Comparison of ENCODE assay signal across 22 mouse cellular contexts in the genomic region with DNA sequence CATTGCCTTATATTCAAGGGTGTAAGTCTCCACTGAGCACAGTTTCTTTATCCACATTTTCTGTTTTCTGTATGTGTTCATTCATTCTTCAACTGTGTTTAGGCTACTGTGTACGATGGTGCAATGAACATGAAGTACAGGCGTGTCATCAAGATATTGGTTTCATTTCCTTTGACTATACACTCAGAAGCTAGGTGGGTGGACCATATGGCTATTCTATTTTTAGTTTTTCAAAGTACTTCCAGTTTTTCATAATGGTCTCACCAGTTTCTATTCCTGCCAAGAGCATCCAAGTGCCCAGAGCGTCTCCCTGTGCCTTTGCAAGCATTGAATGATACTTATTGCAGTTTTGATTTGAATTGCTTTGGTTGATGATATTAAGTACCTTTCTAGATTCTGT.
A peak's percentile ranks its signal among the peaks of the same experiment; 100 is the strongest.
DNase-seq lines count a peak whose midpoint lies in the region; TF ChIP-seq lines count a peak whose summit lies in the region.
"Had no signal": no experiment of that assay in that cellular context is flagged by ENCODE, and none has a peak within 500 bp of the region (broad histone marks: within the 10 kb centered on the region; RNA-seq: fewer than 3 reads in every experiment).

No protein-coding gene starts in this region.

- no peaks in the 10 kb centered on the region for H3K4me1 ChIP-seq in cortical plate, adult 2 months (ENCODE audit: control insufficient read depth, insufficient read depth, low read length)
- H3K4me1 ChIP-seq: heart, embryonic 13.5 days; hindbrain, embryonic 10.5 days; liver, embryonic 12.5 days; megakaryocyte, embryonic 14.5 days; midbrain, embryonic 12.5 days; neural tube, embryonic 12.5 days had no signal

- intact Hi-C loops in left cerebral cortex, postnatal 4 days (cut with DNase I), result no loop called here

- DNase-seq in frontal cortex, adult 2 months (ENCODE audit: extremely low spot score in 1 of 2, low spot score in 1 of 2), result peak; percentile 35 to 69
- no peak for DNase-seq in frontal cortex, postnatal 14 days (ENCODE audit: low spot score in 2 of 2)
- peak; percentile 30 for DNase-seq in left cerebral cortex, adult 11 months (ENCODE audit: low spot score)
- no peak for DNase-seq in left cerebral cortex, postnatal 4 days
- DNase-seq in telencephalon, adult 2 months (ENCODE audit: low read depth, low spot score), result peak; percentile 76
- DNase-seq: adrenal gland, postnatal 25 days; B cell, adult 2 months; gastrocnemius, postnatal 10 days; heart, postnatal 10 days; kidney, adult 11 months; kidney, postnatal 14 days; liver, postnatal 0 days; lung, postnatal 36 days had no signal

- TF ChIP-seq CTCF in cortical plate, adult 2 months (IDR thresholded peaks at IDR 0.05; ENCODE audit: extremely low read depth, insufficient read depth, low read length), result 0 out of 2 replicates have a peak, but pooled peaks have one; percentile 1

- H3K27ac ChIP-seq in cortical plate, adult 2 months (ENCODE audit: insufficient read depth, low read length), result no peak overlapping the region
- H3K27ac ChIP-seq: heart, embryonic 13.5 days; hindbrain, embryonic 10.5 days; hindbrain, embryonic 15.5 days; liver, embryonic 12.5 days; midbrain, embryonic 12.5 days; neural tube, embryonic 12.5 days had no signal

- no peak overlapping the region for H3K4me3 ChIP-seq in cortical plate, adult 2 months (ENCODE audit: insufficient read depth, low read length)
- H3K4me3 ChIP-seq: heart, embryonic 13.5 days; hindbrain, embryonic 10.5 days; hindbrain, embryonic 15.5 days; liver, embryonic 12.5 days; megakaryocyte, embryonic 14.5 days; midbrain, embryonic 12.5 days; myocyte; neural tube, embryonic 12.5 days had no signal

- TF ChIP-seq POLR2A in cortical plate, adult 2 months (IDR thresholded peaks at IDR 0.05; ENCODE audit: extremely low read depth, insufficient read depth, low read length), result no peak

Comparison
In these comparisons a context has a peak if more than half of its experiments do, and no peak if none do; other contexts are left out.
1. DNase-seq: peak in frontal cortex, adult 2 months (2 of 2), left cerebral cortex, adult 11 months (single experiment) and telencephalon, adult 2 months (single experiment); none in frontal cortex, postnatal 14 days (0 of 2) and left cerebral cortex, postnatal 4 days (single experiment).